Mouse (Mus musculus) E14TG2a.4 (cell line): ENCODE data around the gene Olfr376.

Experiments used
- H3K27me3 ChIP-seq: 2 replicates; pipeline ENCODE4 v1.6.1; 2014; ENCODE audit warnings: low read length, control low read depth; ENCODE audit not compliant: insufficient read depth
- H3K36me3 ChIP-seq: 2 replicates; pipeline ENCODE4 v1.6.1; 2014; ENCODE audit warnings: low read length, control low read depth; ENCODE audit not compliant: insufficient read depth
- H3K4me1 ChIP-seq: replicated peaks from 2 replicates; pipeline ENCODE4 v1.6.1; 2014; ENCODE audit warnings: low read depth, low read length, control low read depth
- H3K4me3 ChIP-seq: replicated peaks from 2 replicates; pipeline ENCODE4 v1.5.1; 2014; ENCODE audit warnings: mild to moderate bottlenecking, low read length
- H3K9me3 ChIP-seq: 2 replicates; pipeline ENCODE4 v1.6.1; 2014; ENCODE audit warnings: low read length, control low read depth
- CTCF ChIP-seq: conservative IDR thresholded peaks from 2 replicates; pipeline ENCODE4 v1.5.1; 2014; ENCODE audit warnings: low read length
- NANOG ChIP-seq: IDR thresholded peaks from 2 replicates; pipeline ENCODE4 v1.6.1; 2014; ENCODE audit warnings: borderline replicate concordance, low read length, mixed read lengths
- POU5F1 ChIP-seq: IDR thresholded peaks from 2 replicates; pipeline ENCODE4 v1.6.1; 2014; ENCODE audit warnings: low read length, borderline replicate concordance

The Olfr376 gene

GRCm38 (mm10) chr11:73370946-73371345 is at the start of gene Olfr376:
Gene Olfr376, plus strand, starts transcription at chr11:73371246.
- Histone ChIP-seq H3K4me3 (no peak within 1 kb of the TSS), H3K9me3 (peaks cover 9% of the 10 kb centered on the region; the same call in 1 of the 2 replicates), H3K4me1 (no peaks in the 10 kb centered on the region), H3K36me3 (no peaks in the 10 kb centered on the region), H3K27me3 (no peaks in the 10 kb centered on the region; the same call in 1 of the 2 replicates)
- TF ChIP-seq CTCF (no peak), POU5F1 (no peak), NANOG (no peak)

GRCm38 (mm10) chr11:73323906-73324830 is 46.9 kb upstream of the Olfr376 start:
- no peak overlapping the region for H3K4me3 ChIP-seq
- H3K4me1 ChIP-seq = peaks cover 23% of the 10 kb centered on the region
- H3K27me3 ChIP-seq = peaks cover 11% of the 10 kb centered on the region
- H3K9me3 ChIP-seq = peaks cover 13% of the 10 kb centered on the region
- peaks cover 4% of the 10 kb centered on the region; the same call in 1 of the 2 replicates for H3K36me3 ChIP-seq
- no peak for TF ChIP-seq POU5F1
- TF ChIP-seq CTCF = no peak
- TF ChIP-seq NANOG = no peak

DNA sequence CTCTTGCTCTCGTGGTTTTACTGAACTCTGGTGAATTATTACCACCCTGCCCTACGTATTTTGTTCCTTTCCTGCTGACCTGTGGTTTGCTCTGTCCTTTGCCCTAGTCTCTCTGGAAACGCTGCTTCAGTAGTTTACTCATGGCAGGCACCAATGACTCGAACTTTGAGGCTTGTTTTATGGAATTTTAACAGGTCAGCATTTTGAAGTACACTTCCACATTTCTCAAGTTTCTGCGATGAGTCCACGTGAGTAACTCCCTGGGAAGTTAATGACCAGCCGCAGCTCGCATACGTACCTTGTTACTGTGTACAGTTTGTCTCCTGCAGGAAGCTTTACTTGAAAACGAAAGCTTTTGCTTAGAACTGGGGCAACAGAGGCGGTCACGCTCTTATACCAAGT is 44.6 kb upstream of the Olfr376 start:
- Histone ChIP-seq H3K4me1 (peaks cover 18% of the 10 kb centered on the region), H3K27me3 (peaks cover 24% of the 10 kb centered on the region), H3K9me3 (peaks cover 15% of the 10 kb centered on the region), H3K4me3 (no peak overlapping the region), H3K36me3 (no peaks in the 10 kb centered on the region)
- no peak for TF ChIP-seq NANOG
- no peak for TF ChIP-seq CTCF
- no peak for TF ChIP-seq POU5F1

- TF ChIP-seq NANOG (no peak), POU5F1 (no peak), CTCF (no peak)
- H3K36me3 ChIP-seq = no peaks in the 10 kb centered on the region
- H3K27me3 ChIP-seq = peaks cover 24% of the 10 kb centered on the region
Measured at GRCm38 (mm10) chr11:73327361-73327760, 43.7 kb upstream of the Olfr376 start.

GRCm38 (mm10) chr11:73329442-73329841 is 41.6 kb upstream of the Olfr376 start, which contains the start of the genes Aspa, Gm49340 and Spata22:
Gene Aspa, minus strand, starts transcription at chr11:73329596.
Gene Gm49340, plus strand, starts transcription at chr11:73329741.
Gene Spata22, plus strand, starts transcription at chr11:73329741.
- H3K36me3 ChIP-seq = no peaks in the 10 kb centered on the region
- peaks cover 13% of the 10 kb centered on the region; the same call in 1 of the 2 replicates for H3K9me3 ChIP-seq
- H3K4me3 ChIP-seq = 0 out of 2 replicates have a peak within 1 kb of the TSS, but pooled peaks have one; percentile 7
- peaks cover 24% of the 10 kb centered on the region for H3K27me3 ChIP-seq
- TF ChIP-seq POU5F1 (no peak), NANOG (no peak), CTCF (no peak)
- H3K4me1 ChIP-seq = peaks cover 11% of the 10 kb centered on the region

More at GRCm38 (mm10) chr11:73327361-73327760, 43.7 kb upstream of the Olfr376 start:
- Histone ChIP-seq H3K4me1 (peaks cover 18% of the 10 kb centered on the region), H3K9me3 (peaks cover 13% of the 10 kb centered on the region; the same call in 1 of the 2 replicates), H3K4me3 (no peak overlapping the region)

- Histone ChIP-seq H3K9me3 (peaks cover 13% of the 10 kb centered on the region; the same call in 1 of the 2 replicates), H3K27me3 (peaks cover 18% of the 10 kb centered on the region), H3K4me3 (no peak overlapping the region), H3K4me1 (peaks cover 9% of the 10 kb centered on the region), H3K36me3 (no peaks in the 10 kb centered on the region)
- TF ChIP-seq CTCF (no peak), NANOG (no peak), POU5F1 (no peak)
Measured at GRCm38 (mm10) chr11:73333357-73333756, 37.7 kb upstream of the Olfr376 start.

DNA sequence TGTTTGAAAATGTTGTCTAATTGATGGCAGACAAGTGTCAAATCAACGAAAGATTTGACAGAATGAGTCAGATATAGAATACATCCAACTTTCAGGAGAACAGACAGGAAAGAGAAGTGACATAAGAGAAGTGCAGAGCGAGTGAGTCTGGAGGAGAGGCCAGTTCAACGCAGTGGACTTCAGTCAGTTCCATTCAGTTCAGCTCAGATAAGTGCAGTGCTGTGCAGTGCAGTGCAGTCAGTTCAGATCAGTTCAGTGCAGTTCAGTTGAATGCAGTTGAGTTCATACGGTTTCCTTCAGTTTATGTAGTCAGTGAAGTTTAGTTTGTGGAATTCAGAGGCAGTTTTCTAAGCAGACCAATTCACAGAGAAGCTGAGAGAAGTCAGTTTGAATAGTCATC is 34.1 kb upstream of the Olfr376 start:
- Histone ChIP-seq H3K27me3 (no peaks in the 10 kb centered on the region), H3K36me3 (no peaks in the 10 kb centered on the region), H3K4me3 (no peak overlapping the region), H3K4me1 (no peaks in the 10 kb centered on the region), H3K9me3 (no peaks in the 10 kb centered on the region)
- TF ChIP-seq CTCF (no peak), POU5F1 (no peak), NANOG (no peak)

- TF ChIP-seq CTCF (no peak), NANOG (no peak), POU5F1 (no peak)
- Histone ChIP-seq H3K36me3 (no peaks in the 10 kb centered on the region), H3K9me3 (no peaks in the 10 kb centered on the region), H3K4me3 (no peak within 1 kb of the TSS), H3K27me3 (no peaks in the 10 kb centered on the region), H3K4me1 (no peaks in the 10 kb centered on the region)
Measured at GRCm38 (mm10) chr11:73350483-73350882, 20.6 kb upstream of the Olfr376 start, which contains the start of gene Olfr20. Gene Olfr20, plus strand, starts transcription at chr11:73350783.
